8 mouse cellular contexts compared by ENCODE assay signal in genomic region chr11:100555583-100555982, GRCm38 (mm10). TPM values are rescaled to one million over a fixed set of nuclear protein-coding genes. Genes with fewer than 3 reads are reported as not detected.
DNase-seq lines count a peak whose midpoint lies in the region; ATAC-seq and TF ChIP-seq lines count a peak whose summit lies in the region.

No protein-coding gene starts in this region.

- TF ChIP-seq POLR2A in cortical plate, adult 2 months (IDR thresholded peaks at IDR 0.05; ENCODE audit: extremely low read depth, insufficient read depth, low read length): no peak
- TF ChIP-seq POLR2A in limb, embryonic 14.5 days (IDR thresholded peaks at IDR 0.05; ENCODE audit: borderline replicate concordance, extremely low read depth, insufficient read depth, insufficient read length): no peak

- ATAC-seq in intestine, postnatal 0 days: peak; percentile 45; the same call in 1 of the 2 replicates
- ATAC-seq in limb, embryonic 14.5 days (ENCODE audit: low FRiP score, low read depth): no peak
- no peak for ATAC-seq in midbrain, embryonic 14.5 days (ENCODE audit: low FRiP score, low TSS enrichment)

- peak; percentile 87 for DNase-seq in 3T3-L1 (ENCODE audit: low read depth, low spot score)
- peak; percentile 61 for DNase-seq in Muller cell, postnatal 12 days (ENCODE audit: inconsistent ontology term)
- DNase-seq in heart, adult 18-20 months: peak; percentile 74
- DNase-seq in limb, embryonic 14.5 days (ENCODE audit: low spot score): peak; percentile 77
- peak; percentile 87 for DNase-seq in midbrain, embryonic 14.5 days
- peak; percentile 65 to 77 for DNase-seq in spleen, postnatal 4 days (ENCODE audit: low spot score in 2 of 2)

- H3K27me3 ChIP-seq in intestine, postnatal 0 days (replicated peaks; ENCODE audit: control insufficient read depth, insufficient read depth, low read length): no peaks in the 10 kb centered on the region
- H3K27me3 ChIP-seq in limb, embryonic 14.5 days (ENCODE audit: control insufficient read depth, insufficient read depth, low read length): no peaks in the 10 kb centered on the region
- H3K27me3 ChIP-seq in midbrain, embryonic 14.5 days (ENCODE audit: control insufficient read depth, insufficient read depth, low read length): no peaks in the 10 kb centered on the region

- H3K4me2 ChIP-seq in intestine, postnatal 0 days (replicated peaks; ENCODE audit: low read depth): peak overlapping the region; percentile 53
- no peak overlapping the region for H3K4me2 ChIP-seq in limb, embryonic 14.5 days (replicated peaks; ENCODE audit: low read depth, low read length, severe bottlenecking)
- peak overlapping the region; percentile 30; the same call in 1 of the 2 replicates for H3K4me2 ChIP-seq in midbrain, embryonic 14.5 days (ENCODE audit: low read length)

- WGBS in intestine, postnatal 0 days: 18% methylated on average over 11 of the region's 11 CpGs
- WGBS in limb, embryonic 14.5 days: 19% methylated on average over 11 of the region's 11 CpGs
- WGBS in midbrain, embryonic 14.5 days: 17% methylated on average over 11 of the region's 11 CpGs

- H3K36me3 ChIP-seq in intestine, postnatal 0 days (ENCODE audit: control insufficient read depth, insufficient read depth): no peaks in the 10 kb centered on the region
- H3K36me3 ChIP-seq in limb, embryonic 14.5 days (ENCODE audit: control insufficient read depth, insufficient read depth, low read length): no peaks in the 10 kb centered on the region
- H3K36me3 ChIP-seq in midbrain, embryonic 14.5 days (ENCODE audit: control insufficient read depth, insufficient read depth, low read length): no peaks in the 10 kb centered on the region

- H3K4me1 ChIP-seq in cortical plate, adult 2 months (ENCODE audit: control insufficient read depth, insufficient read depth, low read length): no peaks in the 10 kb centered on the region
- no peaks in the 10 kb centered on the region for H3K4me1 ChIP-seq in intestine, postnatal 0 days (replicated peaks; ENCODE audit: control insufficient read depth, insufficient read depth, low read length)
- no peaks in the 10 kb centered on the region; the same call in 1 of the 2 replicates for H3K4me1 ChIP-seq in limb, embryonic 14.5 days (ENCODE audit: control insufficient read depth, insufficient read depth, low read length)
- no peaks in the 10 kb centered on the region for H3K4me1 ChIP-seq in midbrain, embryonic 14.5 days (ENCODE audit: control insufficient read depth, insufficient read depth, low read length)

- peak; percentile 69 for TF ChIP-seq CTCF in cortical plate, adult 2 months (IDR thresholded peaks at IDR 0.05; ENCODE audit: extremely low read depth, insufficient read depth, low read length)
- TF ChIP-seq CTCF in intestine, postnatal 0 days (IDR thresholded peaks at IDR 0.05; ENCODE audit: low read depth): peak; percentile 91

- no peaks in the 10 kb centered on the region for H3K9me3 ChIP-seq in intestine, postnatal 0 days (ENCODE audit: control insufficient read depth)
- no peaks in the 10 kb centered on the region for H3K9me3 ChIP-seq in limb, embryonic 14.5 days (ENCODE audit: control insufficient read depth, low read length)
- no peaks in the 10 kb centered on the region for H3K9me3 ChIP-seq in midbrain, embryonic 14.5 days (ENCODE audit: control insufficient read depth, low read length)

- peak overlapping the region; percentile 11; the same call in 1 of the 2 replicates for H3K9ac ChIP-seq in intestine, postnatal 0 days (ENCODE audit: low read depth, low read length)
- H3K9ac ChIP-seq in limb, embryonic 14.5 days (ENCODE audit: low read depth, low read length, severe bottlenecking): no peak overlapping the region
- H3K9ac ChIP-seq in midbrain, embryonic 14.5 days (replicated peaks; ENCODE audit: low read length): no peak overlapping the region

- no peak overlapping the region for H3K27ac ChIP-seq in cortical plate, adult 2 months (ENCODE audit: insufficient read depth, low read length)
- H3K27ac ChIP-seq in intestine, postnatal 0 days (ENCODE audit: low read depth, low read length): no peak overlapping the region
- H3K27ac ChIP-seq in limb, embryonic 14.5 days (replicated peaks; ENCODE audit: low read depth, low read length): no peak overlapping the region
- no peak overlapping the region for H3K27ac ChIP-seq in midbrain, embryonic 14.5 days (replicated peaks; ENCODE audit: low read depth, low read length)

- no peak overlapping the region for H3K4me3 ChIP-seq in cortical plate, adult 2 months (ENCODE audit: insufficient read depth, low read length)
- H3K4me3 ChIP-seq in intestine, postnatal 0 days (ENCODE audit: low read depth, low read length): peak overlapping the region; percentile 23; the same call in 1 of the 2 replicates
- H3K4me3 ChIP-seq in limb, embryonic 14.5 days (replicated peaks; ENCODE audit: low read length): no peak overlapping the region
- no peak overlapping the region for H3K4me3 ChIP-seq in midbrain, embryonic 14.5 days (replicated peaks; ENCODE audit: low read depth, low read length)

RNA-seq across cellular contexts. Expression of gene Ttc25, which starts 10.2 kb away (rescaled TPM):
- polyA plus RNA-seq in cortical plate, adult 2 months (2012; rRNA removed): 1.8 and 2.0 TPM in 2 replicates
- total RNA-seq in heart, adult 18-20 months (2021): under 1 TPM; 0.17 to 0.46 TPM
- 0.18 and 0.22 TPM in 2 replicates for polyA plus RNA-seq in intestine, postnatal 0 days (2015; fragmentation: Nextera tagmentation; extraction: Ambion mirVana)
- 0.42 and 0.55 TPM in 2 replicates for polyA plus RNA-seq in limb, embryonic 14.5 days (2012; rRNA removed)
- 0.14 and 0.40 TPM in 2 replicates for polyA plus RNA-seq in limb, embryonic 14.5 days (2014; fragmentation: Nextera tagmentation; extraction: Ambion mirVana)
- polyA plus RNA-seq in midbrain, embryonic 14.5 days (2014; fragmentation: Nextera tagmentation; extraction: Ambion mirVana): 1.9 and 2.5 TPM in 2 replicates

RNA-seq across cellular contexts. Expression of gene Cnp, which starts 19.1 kb away (rescaled TPM):
- 396 and 492 TPM in 2 replicates for polyA plus RNA-seq in cortical plate, adult 2 months (2012; rRNA removed)
- total RNA-seq in heart, adult 18-20 months (2021): 1 to 10 TPM; 6.1 to 7.7 TPM
- polyA plus RNA-seq in intestine, postnatal 0 days (2015; fragmentation: Nextera tagmentation; extraction: Ambion mirVana): 15.6 and 16.3 TPM in 2 replicates
- 15.9 and 17.0 TPM in 2 replicates for polyA plus RNA-seq in limb, embryonic 14.5 days (2012; rRNA removed)
- polyA plus RNA-seq in limb, embryonic 14.5 days (2014; fragmentation: Nextera tagmentation; extraction: Ambion mirVana): 21.3 and 26.0 TPM in 2 replicates
- polyA plus RNA-seq in midbrain, embryonic 14.5 days (2014; fragmentation: Nextera tagmentation; extraction: Ambion mirVana): 24.8 and 28.7 TPM in 2 replicates

RNA-seq across cellular contexts. Expression of gene Acly, which starts 27.8 kb away (rescaled TPM):
- 87.1 and 94.6 TPM in 2 replicates for polyA plus RNA-seq in cortical plate, adult 2 months (2012; rRNA removed)
- total RNA-seq in heart, adult 18-20 months (2021): 10 to 100 TPM; 35.6 to 80.9 TPM
- polyA plus RNA-seq in intestine, postnatal 0 days (2015; fragmentation: Nextera tagmentation; extraction: Ambion mirVana): 29.3 and 29.5 TPM in 2 replicates
- 108 and 118 TPM in 2 replicates for polyA plus RNA-seq in limb, embryonic 14.5 days (2012; rRNA removed)
- polyA plus RNA-seq in limb, embryonic 14.5 days (2014; fragmentation: Nextera tagmentation; extraction: Ambion mirVana): 156 and 159 TPM in 2 replicates
- polyA plus RNA-seq in midbrain, embryonic 14.5 days (2014; fragmentation: Nextera tagmentation; extraction: Ambion mirVana): 161 and 219 TPM in 2 replicates

Comparison
In these comparisons a context has a peak if more than half of its experiments do, and no peak if none do; other contexts are left out.
1. RNA of gene Cnp, which starts 19.1 kb away (polyA plus RNA-seq): 396 to 492 TPM in cortical plate, adult 2 months; 24.8 to 28.7 TPM in midbrain, embryonic 14.5 days, 15.9 to 26.0 TPM in limb, embryonic 14.5 days and 15.6 to 16.3 TPM in intestine, postnatal 0 days; every median in the first group is over 10 times any median in the second.
2. Peak in every context shown above with its lines, with median percentiles within 50 percentile points of each other: DNase-seq.